Mouse (Mus musculus) C2C12 (cell line): ENCODE data around the gene Zbtb6. TPM values are rescaled to one million over a fixed set of nuclear protein-coding genes. Genes with fewer than 3 reads are reported as not detected.

Experiments used
- H3K27me3 ChIP-seq: one replicate; pipeline ENCODE4 v1.6.1; 2011; ENCODE audit not compliant: control insufficient read depth, insufficient read depth, insufficient read length
- H3K36me3 ChIP-seq: one replicate; pipeline ENCODE4 v1.6.1; 2011; ENCODE audit not compliant: control insufficient read depth, insufficient read depth
- H3K4me3 ChIP-seq: one replicate; pipeline ENCODE4 v1.5.1; 2011; ENCODE audit warnings: mild to moderate bottlenecking, control low read depth; ENCODE audit not compliant: poor library complexity, insufficient read depth, severe bottlenecking
- H3K79me2 ChIP-seq: one replicate; pipeline ENCODE4 v1.6.1; 2011; ENCODE audit not compliant: control insufficient read depth, insufficient read depth
- H3K79me3 ChIP-seq: one replicate; pipeline ENCODE4 v1.6.1; 2011; ENCODE audit warnings: low read depth, control low read depth
- H3ac ChIP-seq: one replicate; pipeline ENCODE3; 2011; ENCODE audit warnings: low read depth; ENCODE audit not compliant: control insufficient read depth, insufficient read length
- CEBPB ChIP-seq: IDR thresholded peaks from one replicate; pipeline ENCODE4 v1.6.1; 2011; ENCODE audit warnings: low read depth, mild to moderate bottlenecking, control low read depth, moderate library complexity
- CTCF ChIP-seq: IDR thresholded peaks from one replicate; pipeline ENCODE4 v1.5.1; 2011; ENCODE audit not compliant: control insufficient read depth, insufficient read depth, insufficient read length
- FOSL1 ChIP-seq: IDR thresholded peaks from one replicate; pipeline ENCODE4 v1.8.0; 2011; ENCODE audit warnings: mild to moderate bottlenecking, low read length; ENCODE audit not compliant: poor library complexity, insufficient read depth, severe bottlenecking
- MAX ChIP-seq: IDR thresholded peaks from one replicate; pipeline ENCODE4 v1.6.1; 2011; ENCODE audit warnings: mild to moderate bottlenecking, control low read depth
- MYOD1 ChIP-seq: IDR thresholded peaks from one replicate; pipeline ENCODE4 v1.6.1; 2011; ENCODE audit warnings: low read depth; ENCODE audit not compliant: control insufficient read depth, insufficient read length
- MYOG ChIP-seq: IDR thresholded peaks from one replicate; pipeline ENCODE4 v1.6.1; 2011; ENCODE audit not compliant: control insufficient read depth, insufficient read length; ENCODE audit errors: extremely low read depth
- USF1 ChIP-seq: IDR thresholded peaks from one replicate; pipeline ENCODE4 v1.6.1; 2011; ENCODE audit warnings: low read depth, mild to moderate bottlenecking, control low read depth, moderate library complexity
- polyA plus RNA-seq: library from polyadenylated mRNA; unstranded; fragments of >200 nt; fragmentation: generic; extraction: Trizol; gene quantifications from one replicate; pipeline ENCODE4 v1.2.1, GENCODE M21; 2012; ENCODE audit warnings: missing spikeins

Zbtb6 gene
- polyA plus RNA-seq, 1 experiment, result 2.5 TPM

DNA sequence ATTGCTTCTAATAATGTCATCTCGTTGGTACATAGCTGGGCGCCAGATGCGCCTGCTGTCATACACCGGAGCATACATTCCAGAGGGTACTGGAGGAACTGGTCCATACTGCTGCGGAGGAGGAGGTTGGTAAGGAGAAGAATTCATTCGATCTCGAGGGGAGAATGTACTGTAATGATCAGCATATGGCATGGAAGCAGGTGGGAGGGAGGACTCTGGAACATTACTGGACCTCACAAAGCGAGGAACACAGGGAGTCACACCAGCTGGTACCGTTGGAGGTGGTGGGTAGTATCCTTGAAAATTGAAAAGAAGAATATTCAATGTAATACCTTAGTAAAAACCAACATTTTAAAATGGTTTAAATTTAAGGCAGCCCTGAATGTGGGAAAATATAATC lies 60.0 kb downstream of the Zbtb6 start:
- no peak for TF ChIP-seq MAX
- no peak for TF ChIP-seq USF1
- TF ChIP-seq MYOG, result no peak
- no peak for TF ChIP-seq CTCF
- TF ChIP-seq MYOD1, result no peak
- TF ChIP-seq FOSL1, result no peak
- TF ChIP-seq CEBPB, result no peak
- no peaks in the 10 kb centered on the region for H3K79me3 ChIP-seq
- no peaks in the 10 kb centered on the region for H3K27me3 ChIP-seq
- H3K79me2 ChIP-seq, result no peaks in the 10 kb centered on the region
- peaks cover 72% of the 10 kb centered on the region for H3K36me3 ChIP-seq
- no peak overlapping the region for H3ac ChIP-seq
- no peak overlapping the region for H3K4me3 ChIP-seq

DNA sequence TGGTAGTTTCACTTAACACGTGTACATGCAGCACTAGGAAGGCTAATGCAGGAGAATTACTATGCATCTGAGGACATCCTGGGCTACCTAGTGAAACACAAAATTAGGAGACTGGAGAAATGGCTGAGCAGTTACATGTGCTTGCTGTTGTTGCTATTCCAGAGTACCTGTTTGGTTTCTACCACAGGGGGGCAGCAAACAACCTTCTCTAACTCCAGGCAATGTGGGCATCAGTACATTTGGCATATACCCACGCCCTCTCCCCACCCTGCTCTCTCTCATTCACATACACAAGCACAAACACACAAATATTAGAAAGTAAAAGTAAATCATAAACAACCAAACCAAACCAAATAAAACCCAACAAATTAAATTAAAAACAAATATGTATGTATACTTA lies 62.8 kb downstream of the Zbtb6 start:
- no peaks in the 10 kb centered on the region for H3K79me2 ChIP-seq
- peaks cover 80% of the 10 kb centered on the region for H3K36me3 ChIP-seq
- H3K27me3 ChIP-seq, result no peaks in the 10 kb centered on the region
- no peak overlapping the region for H3ac ChIP-seq
- H3K4me3 ChIP-seq, result no peak overlapping the region
- peak; percentile 46 for TF ChIP-seq CTCF
- no peak for TF ChIP-seq CEBPB
- H3K79me3 ChIP-seq, result no peaks in the 10 kb centered on the region

DNA sequence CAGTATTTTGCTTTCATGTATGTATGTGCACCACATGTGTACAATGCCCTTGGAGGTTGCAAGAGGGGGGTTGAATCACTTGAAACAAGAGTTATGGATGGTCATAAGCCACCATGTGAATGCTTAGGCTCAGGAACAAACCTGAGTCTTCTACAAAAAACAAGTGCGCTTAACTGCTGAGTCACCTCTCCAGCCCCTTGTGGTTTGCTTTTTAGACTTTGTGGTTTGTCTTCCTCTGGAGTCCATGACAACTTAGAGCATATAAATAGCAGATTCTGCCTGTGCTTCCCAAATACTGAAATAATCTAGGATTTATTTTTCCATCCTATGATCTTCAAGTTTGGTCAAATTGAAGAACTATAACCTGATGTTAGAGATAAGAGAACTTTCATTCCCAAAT lies 67.0 kb downstream of the Zbtb6 start:
- no peak overlapping the region for H3K4me3 ChIP-seq
- H3K79me3 ChIP-seq, result peaks cover 2% of the 10 kb centered on the region
- TF ChIP-seq FOSL1 (peak; percentile 75), MYOD1 (no peak)
- H3ac ChIP-seq, result no peak overlapping the region
- H3K27me3 ChIP-seq, result no peaks in the 10 kb centered on the region
- H3K36me3 ChIP-seq, result peaks cover 76% of the 10 kb centered on the region
- H3K79me2 ChIP-seq, result no peaks in the 10 kb centered on the region

Other genes with a start within 250 kb of the Zbtb6 start
- not detected for gene Olfr366, start 231.6 kb downstream of the Zbtb6 start, polyA plus RNA-seq
- not detected for gene Olfr368, start 116.7 kb downstream of the Zbtb6 start, polyA plus RNA-seq
- gene Pdcl, start 83.8 kb downstream of the Zbtb6 start, polyA plus RNA-seq, result 9.2 TPM
- gene Rc3h2, start 20.3 kb downstream of the Zbtb6 start, polyA plus RNA-seq, result 4.2 TPM
- gene Zbtb26, start within 50 bp of the Zbtb6 start, polyA plus RNA-seq, result 0.98 TPM
- 9.5 TPM for gene Rabgap1, start 108 bp upstream of the Zbtb6 start, polyA plus RNA-seq
- 0.02 TPM for gene Gpr21, start 73.2 kb upstream of the Zbtb6 start, polyA plus RNA-seq